Comparison of ENCODE assay signal across 8 mouse cellular contexts in the genomic region with DNA sequence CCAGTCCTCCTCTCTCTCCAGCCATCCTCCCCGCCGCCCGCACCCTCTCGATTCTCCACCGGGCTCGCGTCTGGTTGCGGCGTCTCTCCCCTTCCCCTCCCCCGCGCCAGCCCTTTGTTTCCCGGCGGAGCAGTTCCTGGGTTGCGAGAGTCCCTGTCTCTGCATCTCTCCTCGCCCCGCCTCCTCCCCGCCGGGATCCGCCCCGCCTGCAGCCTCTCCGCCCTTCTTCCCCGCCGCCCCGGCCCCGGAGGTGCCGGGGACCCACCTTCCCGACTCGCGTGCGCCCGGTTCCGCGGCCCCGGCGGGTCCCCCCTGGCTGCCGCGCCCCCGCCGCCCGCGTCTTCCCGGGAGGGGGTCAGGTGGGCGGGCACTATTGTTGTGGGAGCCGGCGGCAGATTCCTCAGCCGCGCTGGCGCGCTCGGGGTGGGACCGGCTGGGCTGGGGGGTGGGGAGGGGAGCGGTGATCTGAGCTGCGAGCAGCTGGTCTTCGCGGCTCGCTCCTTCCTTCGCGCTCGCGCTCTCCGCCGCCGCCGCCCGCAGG. TPM values are rescaled to one million over a fixed set of nuclear protein-coding genes. Genes with fewer than 3 reads are reported as not detected.
DNase-seq lines count a peak whose midpoint lies in the region; ATAC-seq and TF ChIP-seq lines count a peak whose summit lies in the region.

No protein-coding gene starts in this region.

- peaks cover 35% of the 10 kb centered on the region for H3K4me1 ChIP-seq in forebrain, embryonic 11.5 days (replicated peaks; ENCODE audit: control insufficient read depth, insufficient read depth, low read length)
- H3K4me1 ChIP-seq in heart, embryonic 16.5 days (ENCODE audit: control insufficient read depth, insufficient read depth, low read length) = peaks cover 37% of the 10 kb centered on the region
- peaks cover 26% of the 10 kb centered on the region for H3K4me1 ChIP-seq in liver, embryonic 15.5 days (replicated peaks)
- H3K4me1 ChIP-seq in neural tube, embryonic 12.5 days = peaks cover 64% of the 10 kb centered on the region

- ATAC-seq in CD4-positive, CD25-positive, alpha-beta regulatory T cell, adult 4 months = peak; percentile 49
- ATAC-seq in forebrain, embryonic 11.5 days (replicated peaks; ENCODE audit: low FRiP score) = peak; percentile 73
- peak; percentile 61 for ATAC-seq in heart, embryonic 16.5 days (replicated peaks; ENCODE audit: extremely low read depth, insufficient read depth, low FRiP score)
- no peak for ATAC-seq in liver, embryonic 15.5 days (ENCODE audit: insufficient read depth)
- peak; percentile 75 for ATAC-seq in neural tube, embryonic 12.5 days (ENCODE audit: low FRiP score, low read depth)

- TF ChIP-seq POLR2A in brain, embryonic 14.5 days (IDR thresholded peaks at IDR 0.05; ENCODE audit: borderline replicate concordance, extremely low read depth, insufficient read depth, insufficient read length, poor library complexity, severe bottlenecking) = peak; percentile 67

- peak overlapping the region; percentile 97 for H3K4me2 ChIP-seq in forebrain, embryonic 11.5 days (ENCODE audit: low read depth, low read length, severe bottlenecking)
- peak overlapping the region; percentile 99 for H3K4me2 ChIP-seq in heart, embryonic 16.5 days (ENCODE audit: low read depth, low read length)
- H3K4me2 ChIP-seq in liver, embryonic 15.5 days = peak overlapping the region; percentile 87
- H3K4me2 ChIP-seq in neural tube, embryonic 12.5 days (replicated peaks) = peak overlapping the region; percentile 81

- no peaks in the 10 kb centered on the region for H3K9me3 ChIP-seq in forebrain, embryonic 11.5 days (ENCODE audit: control insufficient read depth, low read length)
- no peaks in the 10 kb centered on the region for H3K9me3 ChIP-seq in heart, embryonic 16.5 days (replicated peaks; ENCODE audit: control insufficient read depth, low read length)
- no peaks in the 10 kb centered on the region for H3K9me3 ChIP-seq in liver, embryonic 15.5 days (replicated peaks)
- H3K9me3 ChIP-seq in neural tube, embryonic 12.5 days = no peaks in the 10 kb centered on the region

- peak; percentile 94 for DNase-seq in brain, embryonic 14.5 days (ENCODE audit: low read depth)
- DNase-seq in forebrain, embryonic 11.5 days (ENCODE audit: low spot score) = peak; percentile 93
- DNase-seq in kidney, postnatal 25 days = peak; percentile 82 to 88
- DNase-seq in testis, postnatal 10 days (ENCODE audit: low spot score) = peak; percentile 90

- peak overlapping the region; percentile 81 for H3K27ac ChIP-seq in forebrain, embryonic 11.5 days (ENCODE audit: low read depth, low read length)
- H3K27ac ChIP-seq in heart, embryonic 16.5 days (ENCODE audit: low read length) = no peak overlapping the region
- no peak overlapping the region for H3K27ac ChIP-seq in liver, embryonic 15.5 days (replicated peaks)
- peak overlapping the region; percentile 87 for H3K27ac ChIP-seq in neural tube, embryonic 12.5 days

- H3K9ac ChIP-seq in forebrain, embryonic 11.5 days (ENCODE audit: low read length) = peak overlapping the region; percentile 92
- peak overlapping the region; percentile 72 for H3K9ac ChIP-seq in heart, embryonic 16.5 days (ENCODE audit: low read length)
- no peak overlapping the region for H3K9ac ChIP-seq in liver, embryonic 15.5 days
- H3K9ac ChIP-seq in neural tube, embryonic 12.5 days = peak overlapping the region; percentile 92

- TF ChIP-seq CTCF in brain, embryonic 14.5 days (IDR thresholded peaks at IDR 0.05; ENCODE audit: borderline replicate concordance, extremely low read depth, insufficient read depth, insufficient read length) = no peak

- peaks cover 49% of the 10 kb centered on the region for H3K27me3 ChIP-seq in forebrain, embryonic 11.5 days (ENCODE audit: control insufficient read depth, insufficient read depth, low read length)
- peaks cover 43% of the 10 kb centered on the region for H3K27me3 ChIP-seq in heart, embryonic 16.5 days (ENCODE audit: control insufficient read depth, insufficient read depth, low read length)
- H3K27me3 ChIP-seq in liver, embryonic 15.5 days = peaks cover 98% of the 10 kb centered on the region
- H3K27me3 ChIP-seq in neural tube, embryonic 12.5 days (replicated peaks) = peaks cover 40% of the 10 kb centered on the region

- peak overlapping the region; percentile 83 for H3K4me3 ChIP-seq in forebrain, embryonic 11.5 days (ENCODE audit: low read depth, low read length)
- peak overlapping the region; percentile 76 for H3K4me3 ChIP-seq in heart, embryonic 16.5 days (ENCODE audit: low read length)
- peak overlapping the region; percentile 61 for H3K4me3 ChIP-seq in liver, embryonic 15.5 days (replicated peaks)
- H3K4me3 ChIP-seq in neural tube, embryonic 12.5 days = peak overlapping the region; percentile 88

- H3K36me3 ChIP-seq in forebrain, embryonic 11.5 days (ENCODE audit: control insufficient read depth, insufficient read depth, low read length) = no peaks in the 10 kb centered on the region
- no peaks in the 10 kb centered on the region for H3K36me3 ChIP-seq in heart, embryonic 16.5 days (ENCODE audit: control insufficient read depth, insufficient read depth)
- no peaks in the 10 kb centered on the region for H3K36me3 ChIP-seq in liver, embryonic 15.5 days (replicated peaks)
- peaks cover 5% of the 10 kb centered on the region for H3K36me3 ChIP-seq in neural tube, embryonic 12.5 days

- under 1% methylated on average over 64 of the region's 65 CpGs for WGBS in forebrain, embryonic 11.5 days
- WGBS in heart, embryonic 16.5 days = under 1% methylated on average over 55 of the region's 65 CpGs
- WGBS in liver, embryonic 15.5 days (ENCODE audit: insufficient replicate concordance) = 1% methylated on average over 59 of the region's 65 CpGs
- WGBS in neural tube, embryonic 12.5 days = under 1% methylated on average over 54 of the region's 65 CpGs

RNA-seq across cellular contexts. Expression of a gene that starts 4.0 kb away (rescaled TPM):
- polyA plus RNA-seq in CD4-positive, CD25-positive, alpha-beta regulatory T cell, adult 4 months (2017; shearing (Covaris generic)) = not detected
- polyA plus RNA-seq in brain, embryonic 14.5 days (2012; rRNA removed) = 287 and 323 TPM in 2 replicates
- polyA plus RNA-seq in forebrain, embryonic 11.5 days (2014; fragmentation: Nextera tagmentation; extraction: Ambion mirVana) = 45.3 and 46.9 TPM in 2 replicates
- polyA plus RNA-seq in heart, embryonic 16.5 days (2015; fragmentation: Nextera tagmentation; extraction: Ambion mirVana) = 8.2 and 10.5 TPM in 2 replicates
- polyA plus RNA-seq in liver, embryonic 15.5 days (2015; fragmentation: Nextera tagmentation; extraction: Ambion mirVana) = 0.52 and 0.96 TPM in 2 replicates
- polyA plus RNA-seq in neural tube, embryonic 12.5 days (2016; fragmentation: Nextera tagmentation; extraction: Ambion mirVana) = 108 and 127 TPM in 2 replicates

RNA-seq across cellular contexts. Expression of a gene that starts 24.7 kb away (rescaled TPM):
- 1 to 10 TPM; 1.1 to 1.5 TPM for polyA plus RNA-seq in CD4-positive, CD25-positive, alpha-beta regulatory T cell, adult 4 months (2017; shearing (Covaris generic))
- 38.3 and 50.2 TPM in 2 replicates for polyA plus RNA-seq in brain, embryonic 14.5 days (2012; rRNA removed)
- polyA plus RNA-seq in forebrain, embryonic 11.5 days (2014; fragmentation: Nextera tagmentation; extraction: Ambion mirVana) = 11.2 and 12.3 TPM in 2 replicates
- 39.0 and 47.1 TPM in 2 replicates for polyA plus RNA-seq in heart, embryonic 16.5 days (2015; fragmentation: Nextera tagmentation; extraction: Ambion mirVana)
- polyA plus RNA-seq in liver, embryonic 15.5 days (2015; fragmentation: Nextera tagmentation; extraction: Ambion mirVana) = 6.6 and 6.9 TPM in 2 replicates
- 14.5 and 16.3 TPM in 2 replicates for polyA plus RNA-seq in neural tube, embryonic 12.5 days (2016; fragmentation: Nextera tagmentation; extraction: Ambion mirVana)

RNA-seq across cellular contexts. Expression of a gene that starts 28.1 kb away (rescaled TPM):
- 10 to 100 TPM; 29.4 to 29.8 TPM for polyA plus RNA-seq in CD4-positive, CD25-positive, alpha-beta regulatory T cell, adult 4 months (2017; shearing (Covaris generic))
- polyA plus RNA-seq in brain, embryonic 14.5 days (2012; rRNA removed) = 38.9 and 55.6 TPM in 2 replicates
- polyA plus RNA-seq in forebrain, embryonic 11.5 days (2014; fragmentation: Nextera tagmentation; extraction: Ambion mirVana) = 24.2 and 31.2 TPM in 2 replicates
- 15.2 and 18.3 TPM in 2 replicates for polyA plus RNA-seq in heart, embryonic 16.5 days (2015; fragmentation: Nextera tagmentation; extraction: Ambion mirVana)
- polyA plus RNA-seq in liver, embryonic 15.5 days (2015; fragmentation: Nextera tagmentation; extraction: Ambion mirVana) = 9.5 and 10.2 TPM in 2 replicates
- 16.4 and 23.2 TPM in 2 replicates for polyA plus RNA-seq in neural tube, embryonic 12.5 days (2016; fragmentation: Nextera tagmentation; extraction: Ambion mirVana)

RNA-seq across cellular contexts. Expression of a gene that starts 42.6 kb away (rescaled TPM):
- 1 to 10 TPM in 1 of 2 experiments, under 1 TPM in 1; 0.35 to 1.9 TPM for polyA plus RNA-seq in CD4-positive, CD25-positive, alpha-beta regulatory T cell, adult 4 months (2017; shearing (Covaris generic))
- 13.7 and 14.0 TPM in 2 replicates for polyA plus RNA-seq in brain, embryonic 14.5 days (2012; rRNA removed)
- polyA plus RNA-seq in forebrain, embryonic 11.5 days (2014; fragmentation: Nextera tagmentation; extraction: Ambion mirVana) = 1.9 and 2.8 TPM in 2 replicates
- polyA plus RNA-seq in heart, embryonic 16.5 days (2015; fragmentation: Nextera tagmentation; extraction: Ambion mirVana) = 1.1 and 1.7 TPM in 2 replicates
- polyA plus RNA-seq in liver, embryonic 15.5 days (2015; fragmentation: Nextera tagmentation; extraction: Ambion mirVana) = 0.84 and 0.89 TPM in 2 replicates
- 7.8 and 9.7 TPM in 2 replicates for polyA plus RNA-seq in neural tube, embryonic 12.5 days (2016; fragmentation: Nextera tagmentation; extraction: Ambion mirVana)

Comparison
In these comparisons a context has a peak if more than half of its experiments do, and no peak if none do; other contexts are left out.
1. H3K27ac ChIP-seq: peak in forebrain, embryonic 11.5 days (single experiment) and neural tube, embryonic 12.5 days (single experiment); none in heart, embryonic 16.5 days (single experiment) and liver, embryonic 15.5 days (single experiment).
2. Peak in every context shown above with its lines, with median percentiles within 50 percentile points of each other: DNase-seq, H3K4me2 ChIP-seq and H3K4me3 ChIP-seq.